Mouse (Mus musculus) urinary bladder, postnatal 36 days (tissue): ENCODE data around the gene Ctcf.
"Not testable (repeated sequence)": the region's sequence is repeated elsewhere in the genome, so short reads cannot be mapped to it uniquely, and the experiment has no call there.

ENCODE experiments used
- DNase-seq, 2 experiments: peaks; one replicate each; pipeline ENCODE4 v3.0.0; 2022; ENCODE audit warnings: low spot score in 2 of 2, mixed read lengths in 1 of 2

The Ctcf gene

DNA sequence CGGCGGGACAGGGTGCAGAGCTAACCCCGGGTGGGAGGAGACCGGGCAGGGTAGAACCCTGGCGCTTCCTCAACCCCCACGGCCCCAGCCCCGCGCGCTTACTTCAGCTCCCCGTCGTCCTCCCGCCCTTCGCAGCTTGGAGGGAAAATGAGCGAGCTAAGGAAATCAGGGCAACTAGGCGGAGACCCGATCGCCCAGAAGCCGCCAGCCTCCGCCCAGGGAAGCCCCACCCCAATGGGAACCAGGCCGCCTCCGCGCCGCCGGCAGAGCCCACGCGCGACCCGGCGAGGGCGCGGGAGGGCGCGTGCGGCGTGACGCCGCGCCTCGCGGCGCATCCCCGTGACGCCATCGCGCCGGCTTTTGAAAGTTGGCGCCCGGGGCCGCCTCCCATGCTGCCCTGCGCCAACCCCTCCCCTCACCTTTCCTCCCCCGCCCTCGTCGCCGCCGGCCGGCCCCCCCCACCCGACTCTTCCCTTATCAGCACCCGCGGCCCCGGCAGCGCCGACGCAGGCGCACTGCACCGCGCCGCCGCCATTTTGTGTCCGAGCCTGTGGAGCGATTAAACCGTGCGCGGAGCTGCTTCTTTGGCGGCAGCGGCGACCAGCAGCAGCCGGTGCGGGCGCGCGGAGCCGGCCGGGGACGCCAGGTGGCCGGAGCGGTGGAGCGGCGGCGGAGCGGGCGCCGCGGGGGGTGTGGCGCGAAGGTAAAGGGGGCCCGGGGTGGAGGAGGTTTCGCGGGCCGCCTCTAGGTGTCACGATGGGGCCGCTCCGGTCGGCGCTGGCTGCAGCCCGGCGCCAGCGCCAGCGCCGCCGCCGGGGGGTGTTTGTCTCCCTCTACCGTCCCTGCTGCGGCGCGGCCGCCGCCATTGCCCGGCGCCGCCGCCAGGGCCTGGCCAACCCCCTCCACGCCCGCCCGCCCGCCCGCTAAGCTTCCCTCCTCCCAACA lies at the start of gene Ctcf:
Gene Ctcf (plus strand): TSS at position 551 of the 945 bp plus-strand sequence.
- peak; percentile 84 for DNase-seq

DNA sequence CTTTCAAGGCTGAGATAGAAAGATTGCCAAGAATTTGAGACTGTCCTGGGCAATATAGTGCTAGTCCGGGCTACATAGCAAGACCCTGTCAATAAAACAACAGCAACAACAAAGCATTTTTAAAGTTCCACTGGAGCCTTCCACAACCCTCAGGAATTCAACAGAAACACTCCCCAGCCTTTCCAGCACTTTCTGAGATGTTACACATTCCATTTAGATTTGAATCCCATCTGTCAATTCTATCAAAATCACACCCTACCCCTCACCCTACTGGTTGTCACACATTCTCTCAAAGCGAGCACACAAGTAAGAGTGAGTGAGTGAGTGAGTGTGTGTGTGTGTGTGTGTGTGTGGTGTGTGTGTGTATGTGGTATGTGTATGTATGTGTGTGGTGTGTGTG lies 43.9 kb upstream of the Ctcf start:
- no peak for DNase-seq

DNA sequence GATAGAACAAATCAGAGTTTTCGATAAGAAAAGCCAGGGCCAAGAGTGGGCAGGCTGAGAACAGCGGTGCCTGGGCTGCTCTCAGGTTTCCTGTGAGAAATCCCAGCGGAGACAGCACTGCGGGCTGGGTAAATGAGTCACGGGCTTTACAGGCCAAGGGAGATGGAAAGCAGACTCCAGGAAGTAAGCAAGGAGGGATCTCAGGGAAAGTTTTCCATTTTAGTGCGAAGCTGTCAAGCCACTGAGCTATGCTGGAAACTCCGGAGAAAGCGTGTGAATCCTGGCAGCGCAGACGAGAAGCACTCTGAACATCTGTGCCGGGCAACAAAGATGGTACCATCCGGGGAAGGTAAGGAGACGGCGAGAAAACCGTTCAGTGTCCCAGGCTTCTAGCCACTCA lies 42.5 kb upstream of the Ctcf start:
- peak; percentile 38 to 47 for DNase-seq

DNA sequence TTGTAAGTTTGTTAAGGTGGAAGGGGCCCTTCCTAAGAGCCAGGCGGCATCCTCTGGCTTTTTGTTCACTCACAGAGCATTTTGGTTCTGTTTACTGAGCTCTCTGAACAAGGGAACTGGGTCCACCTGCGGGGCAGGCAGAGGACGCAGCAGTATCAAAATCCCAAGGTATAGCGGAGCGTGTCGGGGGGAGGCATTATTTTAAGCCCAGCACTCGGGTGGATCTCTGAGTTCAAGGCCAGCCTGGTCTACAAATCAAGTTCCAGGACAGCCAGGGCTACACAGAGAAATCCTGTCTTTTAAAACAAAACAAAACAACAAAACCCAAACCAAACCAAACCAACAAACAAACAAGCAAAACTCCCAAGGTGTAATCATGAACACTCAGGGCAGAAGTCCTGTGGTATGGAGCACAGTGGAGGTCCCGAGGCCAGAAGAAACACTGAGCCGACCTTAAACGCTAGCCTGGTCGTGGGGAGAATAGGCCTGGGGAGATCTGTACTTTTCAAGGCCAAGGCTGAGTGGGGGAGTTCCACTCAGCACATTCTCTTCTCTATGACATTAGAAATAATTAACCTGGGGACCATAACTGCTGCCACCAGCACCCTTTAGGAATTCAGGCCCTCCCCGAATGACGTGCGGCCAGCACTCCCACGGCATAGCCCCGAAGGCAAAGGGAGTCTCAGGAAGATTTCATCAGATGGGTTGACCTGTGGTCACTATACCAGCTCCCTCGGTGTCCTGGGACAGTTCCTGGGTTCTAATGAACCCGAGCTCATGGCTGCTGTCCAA lies 41.7 kb upstream of the Ctcf start:
- no peak for DNase-seq

DNA sequence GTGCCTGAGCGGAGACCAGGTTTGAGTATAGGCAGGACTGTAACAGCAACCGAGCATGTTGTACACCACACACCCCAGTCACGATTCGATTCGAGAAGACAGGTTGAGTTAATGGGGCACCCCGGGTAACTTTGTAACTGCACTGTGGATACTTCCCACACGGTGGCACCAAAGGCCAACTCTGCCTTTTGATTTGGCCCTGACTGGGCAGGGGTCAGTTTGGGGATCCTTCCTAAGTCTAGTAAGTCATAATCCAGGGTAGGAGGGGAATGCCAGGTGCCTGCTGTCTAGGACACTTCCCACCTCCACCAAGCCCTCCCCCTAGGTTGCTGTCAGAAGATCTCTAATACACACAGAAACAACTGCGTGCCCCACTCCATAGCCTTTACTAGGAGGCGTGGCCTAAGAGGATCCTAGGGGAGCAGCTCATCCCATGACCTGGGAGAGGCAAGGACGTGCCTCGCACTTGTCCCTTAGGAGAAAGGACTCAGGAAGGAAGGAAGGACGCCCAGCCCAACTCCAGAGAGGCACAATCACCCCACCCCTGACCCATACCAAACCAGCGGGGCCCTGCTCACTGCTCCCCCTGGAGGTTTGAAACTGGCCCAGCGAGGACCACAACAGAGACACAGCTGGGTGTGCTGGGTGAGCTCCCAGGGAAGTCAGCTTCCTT lies 39.9 kb upstream of the Ctcf start:
- peak; percentile 69 to 72 for DNase-seq

DNA sequence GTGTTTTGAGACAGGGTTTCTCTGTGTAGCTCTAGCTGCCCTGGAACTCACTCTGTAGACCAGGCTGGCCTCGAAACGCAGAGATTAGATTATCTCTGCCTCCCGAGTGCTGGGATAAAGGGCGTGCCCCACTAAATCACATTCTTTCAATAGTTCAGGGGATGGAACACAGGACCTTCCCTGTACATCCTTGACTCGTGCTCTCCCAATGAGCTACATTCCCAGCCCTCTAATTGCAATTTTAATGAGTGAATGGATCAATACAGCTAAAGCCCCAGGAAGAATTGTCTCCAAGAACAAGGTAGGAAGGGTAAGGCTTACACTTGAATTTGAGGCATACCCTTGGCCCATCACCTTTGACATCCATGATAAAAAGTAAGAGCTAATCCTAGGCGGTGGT lies 37.6 kb upstream of the Ctcf start:
- no peak for DNase-seq

DNA sequence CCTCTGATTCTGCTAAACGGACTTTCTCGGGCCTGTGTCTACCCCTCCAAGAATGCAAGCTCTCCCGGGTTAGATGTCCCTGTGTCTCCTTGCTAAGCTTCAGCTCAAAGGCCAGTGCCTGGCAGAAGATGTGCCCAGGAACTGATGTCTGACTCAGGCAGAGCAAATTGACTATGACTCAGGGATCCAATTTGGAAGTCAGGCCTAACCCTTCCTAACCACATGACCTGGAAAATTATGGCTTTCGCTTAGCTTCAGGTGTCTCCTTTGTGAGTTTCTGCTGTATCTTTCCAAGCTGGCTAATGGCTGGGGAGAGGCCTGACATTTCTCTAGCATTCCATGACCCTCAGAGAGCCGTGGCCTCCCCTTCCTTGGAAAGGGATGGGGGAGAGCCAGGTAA lies 35.1 kb upstream of the Ctcf start:
- no peak for DNase-seq

DNA sequence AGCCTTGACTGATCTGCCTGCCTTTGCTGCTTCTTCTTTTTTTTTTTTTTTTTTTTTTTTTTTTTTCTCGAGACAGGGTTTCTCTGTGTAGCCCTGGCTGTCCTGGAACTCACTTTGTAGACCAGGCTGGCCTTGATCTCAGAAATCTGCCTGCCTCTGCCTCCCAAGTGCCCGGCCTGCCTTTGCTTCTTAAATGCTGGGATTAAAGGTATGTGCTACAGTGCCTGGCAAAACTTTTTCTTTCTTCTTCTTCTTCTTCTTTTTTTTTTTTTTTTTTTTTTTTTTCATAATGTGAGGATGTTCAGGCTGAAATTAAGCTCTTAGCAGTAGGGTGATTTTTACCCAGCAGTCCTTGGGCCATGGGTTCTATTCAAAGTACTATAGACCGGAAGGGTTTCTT lies 33.8 kb upstream of the Ctcf start:
- not testable (repeated sequence) for DNase-seq

DNA sequence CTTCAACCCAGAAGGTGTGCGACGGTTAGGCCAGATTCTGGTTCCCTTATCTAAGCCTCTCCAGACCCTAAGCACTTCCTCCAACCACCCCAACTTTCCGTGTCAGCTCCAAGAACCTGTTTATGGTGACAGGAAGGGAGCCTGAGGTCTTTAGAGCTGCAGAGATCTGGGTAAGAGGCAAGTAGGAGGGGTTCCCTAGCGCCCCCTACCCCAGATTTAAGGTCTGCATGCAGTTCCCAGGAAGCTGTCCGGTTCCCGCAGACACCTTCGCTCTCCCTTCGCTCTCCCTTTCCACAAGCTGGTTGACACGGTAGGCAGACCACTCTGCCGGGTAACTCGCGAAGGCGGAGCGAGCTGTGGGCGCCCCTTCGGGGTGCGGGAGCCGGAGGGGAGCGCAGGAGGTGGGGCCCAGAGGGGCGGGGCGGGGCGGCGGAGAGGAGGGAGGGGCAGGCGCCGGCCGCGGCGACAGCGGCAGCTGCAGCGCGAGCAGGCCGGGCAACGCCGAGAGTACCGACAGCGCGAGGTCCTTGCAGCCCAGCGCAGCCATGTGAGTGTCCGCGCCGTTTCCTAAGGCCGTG lies 31.5 kb upstream of the Ctcf start, which contains the start of gene Ripor1:
Gene Ripor1 (plus strand): TSS at position 452 of the 578 bp plus-strand sequence.
- peak; percentile 67 to 75 for DNase-seq

DNA sequence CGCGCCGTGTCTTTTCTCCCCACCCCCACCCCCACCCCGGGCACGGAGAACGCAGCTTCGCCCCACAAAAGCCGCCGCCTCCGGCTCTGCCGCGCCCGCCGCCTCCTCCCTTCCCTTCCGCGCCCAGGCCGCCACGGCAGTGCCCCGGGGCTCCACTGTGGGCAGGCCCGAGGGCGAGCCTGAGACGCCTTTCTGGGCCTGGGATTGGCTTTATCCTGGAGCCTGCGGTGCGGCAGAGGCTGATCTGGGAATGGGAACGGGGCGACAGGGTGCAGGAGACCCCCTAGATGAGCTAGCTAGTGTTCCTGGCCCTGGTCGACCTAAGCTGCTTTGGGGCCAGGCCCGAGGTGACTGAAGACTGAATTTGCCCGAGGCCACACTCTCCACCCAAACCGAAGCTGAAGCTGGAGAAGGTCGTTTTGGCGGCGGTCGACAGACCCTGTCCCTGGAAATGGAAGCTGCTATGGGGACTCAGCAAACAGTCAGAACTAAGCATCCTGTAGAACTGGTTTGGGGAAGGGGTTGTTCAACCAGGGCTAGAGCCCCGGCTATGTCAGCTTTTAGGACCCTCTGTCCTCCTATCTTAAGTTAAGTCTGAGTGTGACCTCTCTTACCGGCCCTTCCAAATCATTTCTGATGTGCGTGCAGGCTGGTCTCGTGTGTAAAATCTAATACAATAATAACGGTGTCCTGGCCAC lies 30.7 kb upstream of the Ctcf start:
- DNase-seq, result peak in 1 of 2 experiments; percentile 44

DNA sequence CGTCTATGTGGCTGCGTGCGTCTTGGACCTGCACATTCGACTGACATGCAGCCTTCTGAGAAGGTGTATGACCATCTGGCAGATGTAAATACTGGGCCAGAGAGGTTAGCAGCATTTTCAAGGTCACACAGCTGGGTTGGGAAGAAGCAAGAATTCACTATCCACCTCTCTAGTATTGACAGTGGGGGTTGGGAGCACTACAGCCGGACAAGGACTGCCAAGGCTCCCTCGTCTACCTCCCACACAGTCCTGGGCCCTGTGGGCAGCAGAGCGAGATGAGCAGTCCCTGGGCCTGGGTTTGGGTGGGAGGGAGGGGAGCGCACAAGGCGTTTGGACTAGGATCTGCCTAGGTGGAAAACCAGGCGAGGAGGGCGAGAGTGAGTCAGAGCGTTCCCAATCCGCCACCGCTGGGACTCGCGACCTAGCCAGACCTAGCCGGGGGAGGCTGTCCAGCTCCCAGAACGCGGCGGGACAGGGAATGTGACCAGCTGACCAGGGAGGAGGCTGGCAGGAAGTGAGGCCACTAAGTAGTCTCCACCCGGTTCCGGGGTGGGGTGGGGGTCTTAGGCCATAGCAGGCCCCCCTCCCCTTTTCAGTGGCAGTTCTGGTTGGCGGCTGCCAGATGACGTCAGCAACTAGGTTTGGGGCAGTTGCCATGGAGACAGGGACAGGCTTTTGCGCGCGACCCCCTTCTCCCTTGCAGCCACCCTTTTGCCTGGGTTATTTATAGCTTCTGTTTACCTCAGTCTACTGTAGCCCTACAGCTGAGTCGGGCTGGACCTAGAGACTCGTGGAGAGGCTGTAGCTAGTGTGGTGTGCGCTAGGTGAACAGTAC lies 30.0 kb upstream of the Ctcf start:
- DNase-seq, result peak; percentile 27 to 74

DNA sequence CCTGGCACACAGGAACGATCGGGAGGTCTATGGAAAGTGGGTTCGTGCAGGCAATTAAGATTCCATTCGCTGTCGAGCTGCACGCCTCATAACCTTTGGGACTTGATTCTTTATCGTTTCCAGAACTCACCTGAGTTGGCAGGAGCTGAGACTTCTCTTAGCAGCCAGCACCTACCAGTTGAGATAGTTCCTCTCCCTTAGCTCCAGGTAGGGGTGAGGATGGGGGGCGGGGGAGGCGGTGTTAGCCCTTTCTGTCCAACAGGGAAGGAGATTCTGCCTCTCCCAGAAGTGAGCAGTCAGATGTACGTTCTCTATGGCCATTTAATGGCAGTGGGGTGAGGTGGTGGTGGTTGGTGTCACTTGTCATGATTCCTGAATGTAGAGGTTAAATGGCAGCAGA lies 29.3 kb upstream of the Ctcf start:
- DNase-seq, result no peak

DNA sequence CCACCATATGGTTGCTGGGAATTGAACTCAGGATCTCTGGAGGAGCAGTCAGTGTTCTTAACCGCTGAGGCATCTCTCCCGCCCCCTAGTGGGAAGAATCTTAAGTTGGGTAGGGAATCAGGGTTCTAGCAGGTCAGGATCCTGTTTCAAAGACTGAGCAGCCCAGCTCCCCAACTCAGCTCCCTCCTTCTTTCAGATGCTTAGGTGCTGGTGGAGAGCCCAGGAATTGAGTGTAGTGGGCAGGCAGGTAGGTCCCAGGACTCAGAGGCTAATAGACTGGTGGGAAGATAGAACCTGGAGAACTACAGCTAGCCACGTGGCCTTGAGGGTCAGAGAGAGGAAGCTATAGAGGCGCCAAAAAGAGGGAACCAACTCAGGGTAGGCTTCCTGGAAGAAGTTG lies 28.7 kb upstream of the Ctcf start:
- DNase-seq, result no peak

DNA sequence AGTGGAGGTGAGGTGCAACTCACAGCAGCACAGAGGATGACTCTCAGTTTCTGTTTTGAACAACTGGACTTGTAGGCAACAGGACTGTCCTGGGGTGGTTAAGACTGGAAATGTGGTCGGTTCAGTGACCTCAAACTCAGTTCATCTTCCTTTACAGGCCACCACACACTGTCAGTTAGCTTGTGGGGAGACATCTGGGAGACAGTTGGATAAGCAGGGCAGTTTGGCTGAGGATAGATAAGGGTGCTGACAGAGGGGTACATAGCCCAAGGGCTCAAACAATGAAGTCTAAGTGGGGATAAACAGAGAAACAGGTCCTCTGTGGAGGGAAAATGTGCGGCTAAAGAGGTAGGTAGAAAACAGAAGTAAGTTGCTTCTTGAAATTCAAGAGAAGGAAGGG lies 27.0 kb upstream of the Ctcf start:
- DNase-seq, result no peak

DNA sequence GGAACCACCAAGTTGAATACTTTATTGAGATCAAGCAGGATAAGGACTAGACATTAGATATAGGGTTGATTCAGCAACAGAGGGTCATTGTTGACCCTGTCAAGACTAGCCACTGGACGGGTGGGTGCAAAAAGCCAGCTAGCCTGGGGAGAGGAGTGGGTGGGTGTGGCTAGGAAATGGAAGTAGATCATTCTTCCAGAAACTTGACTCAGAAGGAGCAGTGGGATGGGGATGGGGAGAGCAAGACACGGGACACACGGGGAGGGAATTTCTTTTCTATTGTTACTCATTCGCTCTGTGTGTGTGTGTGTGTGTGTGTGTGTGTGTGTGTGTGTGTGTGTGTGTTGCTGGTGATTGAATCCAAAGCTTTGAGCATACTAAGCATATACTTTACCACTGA lies 26.6 kb upstream of the Ctcf start:
- DNase-seq, result no peak

DNA sequence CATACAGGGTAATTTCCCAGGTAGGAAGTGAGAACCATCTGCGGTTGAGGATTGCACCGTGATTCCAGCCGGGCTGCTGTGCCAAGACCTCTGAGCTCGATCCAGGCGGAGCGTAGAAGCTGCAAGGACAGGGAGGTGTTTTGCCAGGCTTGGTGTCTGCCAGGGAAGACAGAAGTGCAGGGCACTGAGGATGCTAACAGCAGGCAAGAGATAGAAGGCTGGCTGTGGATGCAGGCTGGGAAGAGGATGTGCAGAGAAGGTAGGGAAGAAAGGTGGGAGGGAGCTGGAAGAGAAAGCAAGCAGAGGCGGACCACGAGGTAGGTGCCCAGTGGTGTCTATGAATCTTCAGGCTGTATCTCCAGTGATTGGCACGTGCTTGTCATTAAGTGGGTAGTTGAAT lies 24.5 kb upstream of the Ctcf start:
- DNase-seq, result no peak

DNA sequence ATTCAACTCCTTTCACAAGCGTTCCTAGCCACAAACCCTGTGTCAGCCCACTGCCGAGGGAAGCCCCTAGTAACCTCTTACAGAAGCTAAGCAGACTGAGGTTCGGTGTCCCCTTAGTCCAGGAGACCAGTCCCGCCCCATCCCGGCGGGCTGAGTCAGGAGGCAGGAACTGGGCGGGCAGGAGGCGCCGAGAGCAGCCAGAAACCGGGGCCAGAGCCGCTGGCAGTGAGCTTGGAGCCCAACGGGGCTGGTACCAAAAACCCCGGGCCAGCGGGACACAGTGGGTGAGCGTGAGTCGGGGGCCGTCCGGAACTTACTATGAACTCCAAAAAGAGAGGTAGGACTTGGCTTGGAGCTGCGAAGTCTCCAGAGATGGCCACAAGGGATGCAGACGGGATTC lies 23.3 kb upstream of the Ctcf start:
- DNase-seq, result peak; percentile 56 to 69

DNA sequence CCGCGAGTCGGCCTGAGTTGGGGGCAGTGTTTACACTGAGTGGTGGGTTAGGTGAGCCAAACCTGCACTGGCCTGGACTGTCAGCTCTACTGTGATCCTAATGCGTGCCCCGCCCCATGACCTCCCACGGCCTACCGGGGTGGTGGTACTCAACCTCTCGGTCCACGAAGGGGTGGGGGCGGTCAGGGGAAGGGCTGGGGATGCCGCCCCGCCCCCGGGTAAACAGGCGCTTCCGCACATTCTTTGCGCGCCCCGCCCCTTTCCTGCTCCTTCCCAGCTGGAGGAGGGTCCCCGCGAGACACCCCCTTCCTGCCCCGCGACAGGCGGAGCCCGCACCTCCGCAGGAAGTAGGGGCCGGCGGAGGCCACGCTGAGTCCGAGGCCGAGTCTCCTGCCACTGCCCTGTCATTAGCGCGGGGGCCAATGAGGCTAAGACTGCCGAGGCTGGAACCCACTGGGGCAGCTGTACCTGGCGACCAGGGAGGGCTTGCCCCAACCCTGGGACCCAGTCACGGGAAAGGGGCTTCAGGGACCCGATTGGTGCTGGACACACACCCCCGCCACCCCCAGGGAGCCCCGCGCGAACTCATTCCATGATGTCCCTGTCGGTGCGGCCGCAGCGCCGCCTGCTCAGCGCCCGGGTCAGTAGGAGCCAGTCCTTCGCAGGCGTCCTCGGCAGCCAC lies 22.4 kb upstream of the Ctcf start:
- DNase-seq, result peak; percentile 39 to 67

DNA sequence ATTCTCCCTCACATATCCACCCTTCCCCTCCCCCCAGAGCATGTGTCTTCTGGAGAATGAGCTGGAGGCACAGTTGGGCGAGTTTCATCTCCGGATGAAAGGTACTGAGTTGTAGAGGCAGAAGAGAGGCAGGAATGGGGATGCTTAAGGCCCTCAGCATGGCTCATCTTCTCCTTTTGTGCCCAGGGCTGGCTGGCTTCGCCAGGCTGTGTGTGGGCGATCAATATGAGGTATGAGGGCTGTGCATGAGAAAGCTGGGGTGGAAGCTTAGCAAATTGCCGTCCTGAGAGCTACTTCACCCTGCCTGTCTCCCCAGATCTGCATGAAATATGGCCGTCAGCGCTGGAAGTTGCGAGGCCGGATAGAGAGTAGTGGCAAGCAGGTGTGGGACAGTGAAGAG lies 20.4 kb upstream of the Ctcf start:
- no peak for DNase-seq
